Mouse (Mus musculus) liver, embryonic 16.5 days (tissue): ENCODE results near the gene Prkch. TPM values are rescaled to one million over a fixed set of nuclear protein-coding genes. Genes with fewer than 3 reads are reported as not detected.
"Not testable (repeated sequence)": the region's sequence is repeated elsewhere in the genome, so short reads cannot be mapped to it uniquely, and the experiment has no call there.

Experiments
- ATAC-seq: fragments of 200-750 bp; cut with Nextera tagmentation; 2 replicates; pipeline ENCODE4 v1.8.0; 2017; ENCODE audit warnings: low read depth, mild to moderate bottlenecking, moderate number of reproducible peaks, moderate library complexity
- H3K27ac ChIP-seq: fragments of 300-500 bp; sonication (generic); 2 replicates; pipeline ENCODE4 v1.5.1; 2014; ENCODE audit warnings: mild to moderate bottlenecking, low read length
- H3K27me3 ChIP-seq: fragments of 300-500 bp; sonication (generic); 2 replicates; pipeline ENCODE4 v1.6.1; 2014; ENCODE audit warnings: low read depth, low read length, mixed read lengths; ENCODE audit not compliant: control insufficient read depth, insufficient read depth
- H3K36me3 ChIP-seq: fragments of 300-500 bp; sonication (generic); 2 replicates; pipeline ENCODE4 v1.6.1; 2014; ENCODE audit warnings: mild to moderate bottlenecking; ENCODE audit not compliant: control insufficient read depth, insufficient read depth
- H3K4me1 ChIP-seq: fragments of 300-500 bp; sonication (generic); 2 replicates; pipeline ENCODE4 v1.6.1; 2014; ENCODE audit warnings: low read depth, low read length, mixed read lengths; ENCODE audit not compliant: control insufficient read depth
- H3K4me2 ChIP-seq: fragments of 300-500 bp; sonication (generic); 2 replicates; pipeline ENCODE4 v1.6.1; 2014; ENCODE audit warnings: low read depth, low read length, mixed read lengths
- H3K4me3 ChIP-seq: fragments of 300-500 bp; sonication (generic); 2 replicates; pipeline ENCODE4 v1.5.1; 2014; ENCODE audit warnings: low read depth, mild to moderate bottlenecking, low read length
- H3K9ac ChIP-seq: fragments of 300-500 bp; sonication (generic); 2 replicates; pipeline ENCODE4 v1.6.1; 2014; ENCODE audit warnings: low read depth, low read length
- H3K9me3 ChIP-seq: fragments of 300-500 bp; sonication (generic); replicated peaks from 2 replicates; pipeline ENCODE4 v1.6.1; 2016; ENCODE audit warnings: low read length; ENCODE audit not compliant: control insufficient read depth
- WGBS: fragments of 180-500 bp; shearing (Covaris S2); extraction: QIAGEN DNeasy Blood & Tissue Kit; methylation state at CpG from one replicate; pipeline ENCODE4 v1.1.7; 2014; ENCODE audit not compliant: insufficient replicate concordance; 5-methylcytosine and 5-hydroxymethylcytosine counted together
- polyA plus RNA-seq: library from polyadenylated mRNA; unstranded; fragments of >200 nt; fragmentation: Nextera tagmentation; extraction: Ambion mirVana; gene quantifications from 2 replicates; pipeline ENCODE4 v1.2.1, GENCODE M21; 2015

Gene Prkch
- polyA plus RNA-seq, 1 experiment from 2014 or later: 1.6 TPM

DNA sequence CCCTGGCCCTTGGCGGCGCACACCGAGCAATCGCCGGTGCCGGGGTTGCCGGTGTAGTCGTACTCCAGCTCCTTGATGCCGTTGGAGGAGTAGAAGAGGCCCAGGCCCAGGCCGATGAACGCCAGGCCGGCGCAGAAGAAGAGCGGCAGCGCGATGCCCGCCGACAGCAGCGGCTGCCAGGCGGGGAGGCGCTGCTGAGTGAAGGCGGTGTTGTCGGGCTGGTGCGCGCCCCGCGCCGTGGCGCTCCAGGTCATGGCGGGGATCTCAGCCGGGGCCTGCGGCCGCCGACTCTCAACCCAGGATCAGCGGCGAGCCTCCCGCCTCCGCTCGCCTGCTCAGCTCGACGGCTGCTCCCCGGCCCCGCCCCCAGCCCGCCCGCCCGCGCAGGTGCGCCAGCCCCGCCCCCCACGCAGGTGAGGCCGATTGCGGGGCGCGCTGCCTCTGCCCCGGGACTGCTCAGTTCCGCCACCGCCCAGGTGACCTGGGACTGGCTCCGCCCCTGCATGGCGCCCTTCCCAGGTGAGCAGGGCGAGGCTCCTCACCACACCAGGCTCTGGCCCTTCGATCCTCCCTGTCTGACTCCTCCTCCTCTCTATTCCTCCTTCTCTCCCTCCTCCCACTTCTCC, 38.4 kb upstream of the Prkch start, which contains the start of gene Tmem30b:
TSS of gene Tmem30b (minus strand) at position 307 of the 626 bp plus-strand sequence.
- Histone ChIP-seq H3K27me3 (peaks cover 48% of the 10 kb centered on the region), H3K4me3 (peak within 1 kb of the TSS; percentile 53), H3K27ac (peak within 1 kb of the TSS; percentile 44; the same call in 1 of the 2 replicates), H3K9ac (peak within 1 kb of the TSS; percentile 54), H3K9me3 (no peaks in the 10 kb centered on the region), H3K36me3 (no peaks in the 10 kb centered on the region), H3K4me2 (peak within 1 kb of the TSS; percentile 57), H3K4me1 (no peaks in the 10 kb centered on the region; the same call in 1 of the 2 replicates)
- 6% methylated on average over 57 of the region's 61 CpGs for WGBS
- ATAC-seq: peak; percentile 44

DNA sequence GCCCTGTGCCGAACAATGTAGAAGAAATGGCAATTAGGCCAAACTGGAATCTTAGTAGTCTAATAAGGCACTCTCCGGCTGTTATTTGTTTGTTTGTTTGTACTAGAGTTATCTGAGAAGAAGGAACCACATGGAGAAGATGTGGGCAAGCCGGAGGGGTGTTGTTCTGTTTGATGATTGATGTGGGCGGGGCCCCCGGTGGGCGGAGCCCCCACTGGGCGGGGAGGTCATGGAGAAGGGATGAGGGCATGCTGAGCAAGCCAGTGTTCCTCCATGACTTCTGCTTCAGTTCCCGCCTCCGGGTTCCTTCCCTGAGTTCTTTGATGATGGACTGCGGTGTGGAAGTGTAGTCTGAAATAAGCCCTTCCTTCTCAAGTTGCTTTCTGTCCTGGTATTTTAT, 37.0 kb upstream of the Prkch start:
- H3K9ac ChIP-seq: no peak overlapping the region
- ATAC-seq: no peak
- no peaks in the 10 kb centered on the region for H3K36me3 ChIP-seq
- no peak overlapping the region for H3K4me3 ChIP-seq
- no peak overlapping the region for H3K4me2 ChIP-seq
- H3K27me3 ChIP-seq: peaks cover 48% of the 10 kb centered on the region
- H3K27ac ChIP-seq: no peak overlapping the region
- no peaks in the 10 kb centered on the region; the same call in 1 of the 2 replicates for H3K4me1 ChIP-seq
- H3K9me3 ChIP-seq: no peaks in the 10 kb centered on the region
- 25% methylated on average over 10 of the region's 10 CpGs for WGBS

DNA sequence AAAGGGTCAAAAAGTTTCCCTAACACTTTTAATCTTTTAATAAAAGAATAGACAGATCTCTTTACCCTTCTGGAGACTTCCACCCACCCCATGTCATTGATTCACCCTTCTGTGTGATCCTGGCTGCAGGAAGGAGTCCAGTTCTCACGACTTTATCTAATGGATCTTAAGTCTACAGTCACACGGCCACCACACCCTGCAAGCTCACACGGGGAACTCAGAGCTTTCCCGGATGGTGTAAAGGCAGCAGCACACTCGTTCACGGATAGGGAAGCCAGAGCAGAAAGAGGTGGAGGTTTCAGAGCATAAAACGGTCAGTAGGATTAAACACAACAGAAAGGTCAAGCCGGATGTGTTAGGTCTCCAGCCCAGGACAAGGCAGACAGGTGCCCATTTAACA, 36.3 kb upstream of the Prkch start:
- WGBS: 32% methylated on average over 8 of the region's 8 CpGs
- no peaks in the 10 kb centered on the region for H3K36me3 ChIP-seq
- no peaks in the 10 kb centered on the region for H3K9me3 ChIP-seq
- H3K27ac ChIP-seq: no peak overlapping the region
- ATAC-seq: no peak
- H3K9ac ChIP-seq: no peak overlapping the region
- no peak overlapping the region for H3K4me2 ChIP-seq
- no peak overlapping the region for H3K4me3 ChIP-seq
- H3K27me3 ChIP-seq: peaks cover 48% of the 10 kb centered on the region
- H3K4me1 ChIP-seq: no peaks in the 10 kb centered on the region; the same call in 1 of the 2 replicates

GRCm38 (mm10) chr12:73554155-73554554, 30.4 kb upstream of the Prkch start:
- no peaks in the 10 kb centered on the region for H3K27me3 ChIP-seq
- H3K4me3 ChIP-seq: no peak overlapping the region
- no peak overlapping the region for H3K4me2 ChIP-seq
- no peak overlapping the region for H3K27ac ChIP-seq
- H3K36me3 ChIP-seq: no peaks in the 10 kb centered on the region
- no peak overlapping the region for H3K9ac ChIP-seq
- no peaks in the 10 kb centered on the region for H3K9me3 ChIP-seq
- 2% methylated on average over 5 of the region's 5 CpGs for WGBS
- no peak for ATAC-seq
- no peaks in the 10 kb centered on the region for H3K4me1 ChIP-seq

GRCm38 (mm10) chr12:73558525-73559195, 25.9 kb upstream of the Prkch start:
- Histone ChIP-seq H3K4me3 (no peak overlapping the region), H3K9me3 (no peaks in the 10 kb centered on the region), H3K36me3 (no peaks in the 10 kb centered on the region), H3K27me3 (no peaks in the 10 kb centered on the region), H3K4me2 (no peak overlapping the region), H3K27ac (no peak overlapping the region), H3K4me1 (no peaks in the 10 kb centered on the region), H3K9ac (no peak overlapping the region)
- ATAC-seq: no peak
- WGBS: 72% methylated on average over 20 of the region's 20 CpGs

DNA sequence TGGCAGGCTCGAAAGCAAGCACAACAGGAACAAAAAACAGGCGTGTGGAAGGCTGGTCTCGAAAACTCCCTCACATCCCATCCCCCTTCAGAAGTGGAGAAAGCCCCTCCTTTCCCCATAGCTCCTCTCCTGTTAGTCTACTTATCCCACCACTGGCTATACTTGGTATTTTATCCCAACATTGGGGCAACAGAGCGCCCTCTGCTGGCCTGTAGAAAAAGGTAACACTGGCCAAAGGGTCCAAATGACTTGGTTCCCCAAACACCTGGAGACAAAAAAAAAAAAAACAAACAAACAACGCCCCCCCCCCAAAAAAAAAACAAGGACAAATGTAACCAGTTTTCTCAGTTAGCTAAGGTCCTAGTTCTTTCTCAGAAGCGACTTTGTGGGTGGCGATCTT, 24.5 kb upstream of the Prkch start:
- Histone ChIP-seq H3K36me3 (no peaks in the 10 kb centered on the region), H3K4me3 (no peak overlapping the region), H3K27me3 (no peaks in the 10 kb centered on the region), H3K4me1 (no peaks in the 10 kb centered on the region; the same call in none of the 2 replicates), H3K27ac (no peak overlapping the region), H3K9ac (no peak overlapping the region), H3K4me2 (no peak overlapping the region), H3K9me3 (no peaks in the 10 kb centered on the region)
- 39% methylated on average over 7 of the region's 7 CpGs for WGBS
- no peak for ATAC-seq

GRCm38 (mm10) chr12:73563122-73563521, 21.5 kb upstream of the Prkch start:
- H3K27me3 ChIP-seq, H3K9me3 ChIP-seq, H3K4me2 ChIP-seq, H3K4me3 ChIP-seq, H3K27ac ChIP-seq, H3K36me3 ChIP-seq, H3K9ac ChIP-seq, ATAC-seq, H3K4me1 ChIP-seq: not testable (repeated sequence)
- 65% methylated on average over 6 of the region's 6 CpGs for WGBS

- H3K27ac ChIP-seq: no peak overlapping the region
- H3K36me3 ChIP-seq: no peaks in the 10 kb centered on the region
- no peak overlapping the region for H3K9ac ChIP-seq
- no peak for ATAC-seq
- H3K9me3 ChIP-seq: no peaks in the 10 kb centered on the region
- H3K4me2 ChIP-seq: no peak overlapping the region
- H3K27me3 ChIP-seq: no peaks in the 10 kb centered on the region
- WGBS: 19% methylated on average over 10 of the region's 10 CpGs
- H3K4me1 ChIP-seq: no peaks in the 10 kb centered on the region; the same call in none of the 2 replicates
- no peak overlapping the region for H3K4me3 ChIP-seq
These were observed 20.4 kb upstream of the Prkch start for GRCm38 (mm10) chr12:73564176-73564575.
